Mouse (Mus musculus) spleen, postnatal 36 days (tissue): ENCODE data around the gene Eea1.
A peak's percentile ranks its signal among the peaks of the same experiment; 100 is the strongest.
"Not testable (repeated sequence)": the region's sequence is repeated elsewhere in the genome, so short reads cannot be mapped to it uniquely, and the experiment has no call there.

Experiments
- DNase-seq, 2 experiments: peaks; one replicate each; pipeline ENCODE4 v3.0.0; 2022; ENCODE audit warnings: low spot score in 2 of 2, mixed read lengths in 1 of 2

Gene Eea1

DNA sequence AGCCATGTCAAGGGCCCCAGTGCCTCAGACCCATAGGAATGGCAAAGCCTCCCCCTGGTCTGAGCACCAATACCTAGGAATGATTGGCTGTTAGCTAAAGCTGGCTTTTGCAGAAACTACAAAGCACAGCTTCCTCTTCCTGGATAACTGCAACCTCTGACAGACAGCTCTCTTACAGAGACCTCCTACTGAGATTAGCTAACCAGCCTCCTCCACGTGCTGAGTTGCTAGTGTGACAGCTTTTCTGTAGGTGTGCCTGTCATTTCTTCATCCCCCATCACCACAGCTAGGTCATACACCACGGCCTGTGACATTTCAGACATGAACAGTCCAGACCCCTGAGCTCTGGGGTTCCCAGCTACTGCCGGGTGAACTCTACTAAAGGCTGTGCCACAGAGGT, 126.9 kb downstream of the Eea1 start:
- no peak for DNase-seq

- no peak for DNase-seq
These were observed 133.9 kb downstream of the Eea1 start for GRCm38 (mm10) chr10:96074386-96074785.

GRCm38 (mm10) chr10:96075403-96075802, 135.0 kb downstream of the Eea1 start:
- no peak for DNase-seq

DNA sequence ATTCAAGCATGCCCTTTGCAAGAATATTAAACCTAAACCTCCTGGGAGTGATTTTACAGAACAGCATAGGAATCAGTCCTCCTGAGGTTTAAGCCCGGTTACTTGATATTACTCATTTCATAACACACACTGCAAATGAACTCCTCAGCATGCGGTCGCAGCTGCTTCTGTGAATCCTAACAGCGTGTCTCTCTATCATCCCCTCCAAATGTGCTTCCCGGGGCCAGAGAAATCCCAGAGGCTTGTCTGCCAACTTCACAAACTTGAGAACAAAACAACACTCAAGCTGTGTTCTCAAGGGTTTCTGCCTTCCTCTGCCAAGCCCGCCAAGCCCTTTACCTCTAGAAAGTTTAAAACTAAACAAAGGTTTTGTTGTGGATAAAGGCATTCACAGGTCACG, 135.4 kb downstream of the Eea1 start:
- DNase-seq, result no peak

DNA sequence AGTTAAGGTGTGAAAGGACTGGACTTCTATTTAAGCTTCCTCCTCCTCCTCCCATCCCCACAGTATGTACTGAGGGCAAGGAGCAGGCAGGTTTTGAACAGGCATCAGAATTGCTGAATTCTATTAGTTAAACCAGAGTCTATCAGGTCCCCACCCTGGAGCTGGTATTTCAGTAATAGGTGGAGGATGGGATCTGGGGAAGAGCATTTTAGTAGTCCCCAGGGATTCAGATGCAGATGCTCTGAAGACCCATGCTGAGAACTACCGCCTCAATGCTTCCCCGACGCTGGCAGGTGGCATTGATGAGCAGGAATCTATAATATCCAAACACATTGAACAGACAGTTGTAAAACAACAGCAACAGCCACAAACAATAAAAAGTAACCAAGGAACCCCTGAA, 136.0 kb downstream of the Eea1 start:
- no peak for DNase-seq

DNA sequence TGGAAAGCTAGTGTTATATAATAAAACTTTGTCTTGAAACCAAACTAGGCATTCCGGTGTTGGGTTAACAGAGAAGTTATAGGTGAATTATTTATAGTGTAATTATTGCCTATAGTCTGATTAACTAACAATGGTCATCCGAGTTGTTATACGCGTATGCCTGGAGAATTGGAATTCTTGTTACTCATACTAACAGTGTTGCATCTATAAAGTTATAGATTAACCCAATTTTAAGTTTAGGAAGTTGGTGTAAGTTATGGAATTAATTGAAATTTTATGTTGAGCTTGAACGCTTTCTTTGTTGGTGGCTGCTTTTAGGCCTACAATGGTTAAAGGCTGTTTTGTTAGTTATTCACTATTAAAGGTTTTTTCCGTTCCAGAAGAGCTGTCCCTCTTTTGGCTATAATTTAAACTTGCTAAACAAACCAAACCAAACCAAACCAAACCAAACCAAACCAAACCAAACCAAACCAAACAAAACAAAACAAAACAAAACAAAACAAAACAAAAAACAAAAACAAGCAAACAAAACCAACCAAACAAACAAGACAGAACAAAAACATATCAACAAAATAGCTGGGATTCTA, 137.1 kb downstream of the Eea1 start:
- DNase-seq, result not testable (repeated sequence)

- no peak for DNase-seq
These were observed 139.4 kb downstream of the Eea1 start for GRCm38 (mm10) chr10:96079823-96080222.

DNA sequence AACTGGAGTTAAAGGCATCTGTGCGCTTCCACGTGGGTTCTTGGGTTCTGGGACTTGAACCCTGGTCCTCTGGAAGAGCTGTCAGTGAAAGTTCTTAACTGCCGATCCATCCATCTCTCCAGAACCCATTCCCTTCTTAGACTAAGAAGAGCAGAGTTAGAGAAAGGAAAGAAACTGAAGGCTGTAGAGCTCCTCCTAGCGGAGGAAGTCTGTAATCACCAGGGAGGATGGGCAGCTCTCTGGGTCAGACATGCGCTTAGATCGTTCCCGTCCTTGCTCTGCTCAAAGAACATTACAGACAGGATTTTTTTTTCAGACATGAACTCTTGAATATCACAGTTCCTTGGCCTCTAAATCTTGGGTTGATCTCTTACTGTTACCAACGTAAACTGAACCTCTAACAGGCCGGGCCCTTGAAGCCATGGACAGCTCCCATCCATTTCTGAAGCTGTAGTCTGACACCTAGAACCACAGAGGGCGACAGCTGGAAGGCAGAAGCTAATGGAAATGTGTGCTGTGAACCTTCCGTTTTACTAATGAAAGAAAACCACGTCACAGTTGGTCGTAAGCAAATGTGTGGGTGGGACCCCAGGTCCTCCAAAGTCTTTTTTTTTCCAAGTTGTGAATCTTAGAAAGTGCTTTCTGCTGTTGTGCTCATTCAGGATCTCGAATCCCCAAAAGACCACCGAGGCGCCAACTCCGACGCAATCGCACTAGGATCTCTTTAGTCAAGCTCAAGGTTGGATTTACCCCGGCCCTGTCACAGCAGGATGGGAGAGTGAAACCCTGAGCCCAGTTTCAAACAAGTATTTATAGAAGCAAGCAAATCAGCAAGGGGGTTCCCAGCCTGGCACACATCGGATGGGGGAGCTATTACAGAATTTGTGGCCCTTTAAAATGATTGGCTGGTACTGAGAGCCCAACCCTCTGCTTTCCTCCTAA, 140.3 kb downstream of the Eea1 start:
- peak in 1 of 2 experiments; percentile 13 for DNase-seq

GRCm38 (mm10) chr10:96082203-96082602, 141.8 kb downstream of the Eea1 start:
- no peak for DNase-seq

GRCm38 (mm10) chr10:96089744-96090143, 149.3 kb downstream of the Eea1 start:
- no peak for DNase-seq

GRCm38 (mm10) chr10:96090388-96090787, 149.9 kb downstream of the Eea1 start:
- DNase-seq, result no peak

- no peak for DNase-seq
These were observed 153.6 kb downstream of the Eea1 start for GRCm38 (mm10) chr10:96093890-96094531.

DNA sequence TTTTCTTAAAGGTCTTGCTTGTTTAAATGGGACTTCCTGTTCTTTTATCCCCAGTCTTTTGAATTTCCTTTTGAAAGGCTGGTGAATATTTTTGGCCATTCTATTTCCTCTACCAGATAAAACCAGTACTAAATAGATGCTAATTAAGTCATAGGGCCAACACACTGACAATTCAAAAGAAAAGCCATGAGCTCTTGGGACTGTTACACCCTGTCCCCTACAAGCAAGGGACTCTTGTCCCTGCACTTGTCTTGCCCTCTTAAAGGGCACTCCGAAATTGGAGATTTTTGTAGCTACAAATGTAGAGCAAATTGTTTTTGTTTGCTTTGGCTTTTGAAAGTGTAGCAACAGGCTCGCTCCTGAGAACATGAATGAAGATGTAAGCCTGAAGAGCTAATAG, 154.1 kb downstream of the Eea1 start:
- no peak for DNase-seq
